Mouse (Mus musculus) neural tube, embryonic 12.5 days (tissue): ENCODE data around the gene Ddias. TPM values are rescaled to one million over a fixed set of nuclear protein-coding genes. Genes with fewer than 3 reads are reported as not detected.

Experiments used
- ATAC-seq: fragments of 200-750 bp; cut with Nextera tagmentation; 2 replicates; pipeline ENCODE4 v1.8.0; 2017; ENCODE audit warnings: low read depth, mild to moderate bottlenecking, moderate TSS enrichment, moderate library complexity; ENCODE audit not compliant: low FRiP score
- H3K27ac ChIP-seq: fragments of 300-500 bp; sonication (generic); 2 replicates; pipeline ENCODE4 v1.5.1; 2016
- H3K27me3 ChIP-seq: fragments of 300-500 bp; sonication (generic); replicated peaks from 2 replicates; pipeline ENCODE4 v1.6.1; 2016; ENCODE audit warnings: mild to moderate bottlenecking
- H3K36me3 ChIP-seq: fragments of 300-500 bp; sonication (generic); 2 replicates; pipeline ENCODE4 v1.6.1; 2016; ENCODE audit warnings: mild to moderate bottlenecking
- H3K4me1 ChIP-seq: fragments of 300-500 bp; sonication (generic); 2 replicates; pipeline ENCODE4 v1.6.1; 2016
- H3K4me2 ChIP-seq: fragments of 300-500 bp; sonication (generic); replicated peaks from 2 replicates; pipeline ENCODE4 v1.6.1; 2016; ENCODE audit warnings: mild to moderate bottlenecking
- H3K4me3 ChIP-seq: fragments of 300-500 bp; sonication (generic); 2 replicates; pipeline ENCODE4 v1.5.1; 2016
- H3K9ac ChIP-seq: fragments of 300-500 bp; sonication (generic); 2 replicates; pipeline ENCODE4 v1.6.1; 2016; ENCODE audit warnings: mild to moderate bottlenecking
- H3K9me3 ChIP-seq: fragments of 300-500 bp; sonication (generic); 2 replicates; pipeline ENCODE4 v1.6.1; 2016; ENCODE audit warnings: mild to moderate bottlenecking
- WGBS: fragments of 180-500 bp; shearing (Covaris S2); methylation state at CpG from one replicate; pipeline ENCODE4 v1.1.7; 2016; 5-methylcytosine and 5-hydroxymethylcytosine counted together
- polyA plus RNA-seq: library from polyadenylated mRNA; unstranded; fragments of >200 nt; fragmentation: Nextera tagmentation; extraction: Ambion mirVana; gene quantifications from 2 replicates; pipeline ENCODE4 v1.2.1, GENCODE M21; 2016

Gene Ddias
- polyA plus RNA-seq, 1 experiment from 2014 or later, result 11.5 TPM

DNA sequence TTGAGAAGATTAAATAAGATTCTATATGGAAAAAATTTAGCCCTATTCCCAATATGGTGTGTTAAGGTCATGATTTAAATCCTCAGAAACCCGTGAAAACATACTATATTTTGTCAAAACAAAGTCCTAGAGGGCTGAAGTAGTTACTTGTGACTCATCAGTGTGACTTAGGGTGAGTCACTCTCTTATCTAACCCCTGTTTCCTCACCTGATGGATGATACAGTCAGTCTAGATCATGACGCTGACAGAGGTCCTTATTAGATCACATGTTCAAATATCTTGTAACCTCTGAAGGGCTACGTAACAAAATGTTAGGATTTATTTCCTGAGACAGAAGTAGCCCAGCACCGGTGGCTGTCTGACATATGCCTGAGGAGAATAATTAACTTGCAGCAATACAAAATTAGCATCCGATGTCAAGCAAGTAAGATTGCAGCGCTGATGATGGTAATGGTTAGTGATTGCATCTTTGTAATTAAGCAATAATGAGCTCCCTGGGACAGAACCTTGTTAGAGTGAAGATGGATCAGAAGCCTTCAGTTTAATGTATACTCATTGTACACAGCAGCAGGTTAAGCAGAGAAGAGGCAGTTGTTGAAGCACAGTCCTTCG is 62.3 kb downstream of the Ddias start:
- H3K4me1 ChIP-seq, result no peaks in the 10 kb centered on the region
- no peaks in the 10 kb centered on the region for H3K27me3 ChIP-seq
- H3K4me2 ChIP-seq, result no peak overlapping the region
- H3K27ac ChIP-seq, result no peak overlapping the region
- no peak overlapping the region for H3K9ac ChIP-seq
- H3K4me3 ChIP-seq, result no peak overlapping the region
- no peaks in the 10 kb centered on the region for H3K9me3 ChIP-seq
- WGBS, result 80% methylated on average over 7 of the region's 7 CpGs
- no peaks in the 10 kb centered on the region for H3K36me3 ChIP-seq
- ATAC-seq, result 0 out of 2 replicates have a peak, but pooled peaks have one; percentile 55

Other genes with a start within 250 kb of the Ddias start
- 12.3 TPM in 2 replicates for gene Ankrd42, start 237.1 kb downstream of the Ddias start, polyA plus RNA-seq
- 27.3 and 29.0 TPM in 2 replicates for gene Pcf11, start 204.3 kb downstream of the Ddias start, polyA plus RNA-seq
- gene Rab30, start 132.6 kb downstream of the Ddias start, polyA plus RNA-seq, result 22.3 and 22.5 TPM in 2 replicates
- 20.5 and 22.4 TPM in 2 replicates for gene Prcp, start 223 bp upstream of the Ddias start, polyA plus RNA-seq
- 76.3 and 79.6 TPM in 2 replicates for gene Fam181b, start 205.6 kb upstream of the Ddias start, polyA plus RNA-seq